8 mouse cellular contexts compared by ENCODE assay signal in genomic region chrX:73785666-73786065, GRCm38 (mm10). TPM values are rescaled to one million over a fixed set of nuclear protein-coding genes. Genes with fewer than 3 reads are reported as not detected.
DNase-seq lines count a peak whose midpoint lies in the region; ATAC-seq and TF ChIP-seq lines count a peak whose summit lies in the region.

No protein-coding gene starts in this region.

- no peak for TF ChIP-seq POLR2A in cortical plate, adult 2 months (IDR thresholded peaks at IDR 0.05; ENCODE audit: extremely low read depth, insufficient read depth, low read length)

- peak; percentile 51 for DNase-seq in heart, adult 11 months
- DNase-seq in heart, postnatal 4 days, result no peak
- DNase-seq in midbrain, embryonic 10.5 days (ENCODE audit: low spot score), result no peak
- DNase-seq in layer of hippocampus, adult 9-11 months, result no peak
- no peak for DNase-seq in layer of hippocampus, adult 11-12 months (ENCODE audit: low spot score)

- H3K9me3 ChIP-seq in hindbrain, embryonic 16.5 days (ENCODE audit: control insufficient read depth, low read length), result no peaks in the 10 kb centered on the region
- H3K9me3 ChIP-seq in midbrain, embryonic 10.5 days (replicated peaks), result no peaks in the 10 kb centered on the region

- H3K27me3 ChIP-seq in hindbrain, embryonic 16.5 days (replicated peaks; ENCODE audit: control insufficient read depth, insufficient read depth, low read length), result no peaks in the 10 kb centered on the region
- H3K27me3 ChIP-seq in midbrain, embryonic 10.5 days (ENCODE audit: low read depth, poor library complexity, severe bottlenecking), result peaks cover 18% of the 10 kb centered on the region

- peak overlapping the region; percentile 49; the same call in 1 of the 2 replicates for H3K27ac ChIP-seq in cortical plate, adult 2 months (ENCODE audit: insufficient read depth, low read length)
- no peak overlapping the region; the same call in 1 of the 2 replicates for H3K27ac ChIP-seq in hindbrain, embryonic 16.5 days (ENCODE audit: low read depth, low read length)
- peak overlapping the region; percentile 92 for H3K27ac ChIP-seq in midbrain, embryonic 10.5 days (replicated peaks)

- peaks cover 2% of the 10 kb centered on the region; the same call in 1 of the 2 replicates for H3K36me3 ChIP-seq in hindbrain, embryonic 16.5 days (ENCODE audit: control insufficient read depth, insufficient read depth, low read length)
- H3K36me3 ChIP-seq in midbrain, embryonic 10.5 days, result peaks cover 43% of the 10 kb centered on the region

- peak overlapping the region; percentile 64 for H3K9ac ChIP-seq in hindbrain, embryonic 16.5 days (ENCODE audit: low read depth, low read length)

- H3K4me3 ChIP-seq in cortical plate, adult 2 months (ENCODE audit: insufficient read depth, low read length), result peak overlapping the region; percentile 58
- H3K4me3 ChIP-seq in hindbrain, embryonic 16.5 days (ENCODE audit: low read length), result peak overlapping the region; percentile 58
- peak overlapping the region; percentile 67 for H3K4me3 ChIP-seq in midbrain, embryonic 10.5 days

- TF ChIP-seq CTCF in cortical plate, adult 2 months (IDR thresholded peaks at IDR 0.05; ENCODE audit: extremely low read depth, insufficient read depth, low read length), result no peak

- no peak for ATAC-seq in hindbrain, embryonic 16.5 days
- ATAC-seq in CD4-positive, CD25-positive, alpha-beta regulatory T cell, adult 4 months, result no peak

- peak overlapping the region; percentile 70 for H3K4me2 ChIP-seq in hindbrain, embryonic 16.5 days (ENCODE audit: low read length)

- peaks cover 1% of the 10 kb centered on the region; the same call in 1 of the 2 replicates for H3K4me1 ChIP-seq in cortical plate, adult 2 months (ENCODE audit: control insufficient read depth, insufficient read depth, low read length)
- H3K4me1 ChIP-seq in hindbrain, embryonic 16.5 days (ENCODE audit: control insufficient read depth, insufficient read depth, low read depth, low read length), result peaks cover 19% of the 10 kb centered on the region
- peaks cover 22% of the 10 kb centered on the region for H3K4me1 ChIP-seq in midbrain, embryonic 10.5 days

RNA-seq across cellular contexts. Expression of gene Idh3g, which starts 1.0 kb away (rescaled TPM):
- total RNA-seq in heart, postnatal 4 days (2021), result 100 to 1,000 TPM; 401 to 448 TPM
- 609 and 638 TPM in 2 replicates for polyA plus RNA-seq in cortical plate, adult 2 months (2012; rRNA removed)
- polyA plus RNA-seq in hindbrain, embryonic 16.5 days (2015; fragmentation: Nextera tagmentation; extraction: Ambion mirVana), result 275 and 285 TPM in 2 replicates
- polyA plus RNA-seq in midbrain, embryonic 10.5 days (2016; fragmentation: Nextera tagmentation; extraction: Ambion mirVana), result 185 and 192 TPM in 2 replicates
- 100 to 1,000 TPM; 146 to 173 TPM for polyA plus RNA-seq in CD4-positive, CD25-positive, alpha-beta regulatory T cell, adult 4 months (2017; shearing (Covaris generic))

RNA-seq across cellular contexts. Expression of gene Ssr4, which starts 1.2 kb away (rescaled TPM):
- 100 to 1,000 TPM; 107 to 109 TPM for total RNA-seq in heart, postnatal 4 days (2021)
- 148 and 151 TPM in 2 replicates for polyA plus RNA-seq in cortical plate, adult 2 months (2012; rRNA removed)
- 145 and 162 TPM in 2 replicates for polyA plus RNA-seq in hindbrain, embryonic 16.5 days (2015; fragmentation: Nextera tagmentation; extraction: Ambion mirVana)
- polyA plus RNA-seq in midbrain, embryonic 10.5 days (2016; fragmentation: Nextera tagmentation; extraction: Ambion mirVana), result 122 and 123 TPM in 2 replicates
- polyA plus RNA-seq in CD4-positive, CD25-positive, alpha-beta regulatory T cell, adult 4 months (2017; shearing (Covaris generic)), result 100 to 1,000 TPM; 214 to 239 TPM

RNA-seq across cellular contexts. Expression of gene Srpk3, which starts 11.5 kb away (rescaled TPM):
- total RNA-seq in heart, postnatal 4 days (2021), result 10 to 100 TPM; 49.2 to 50.9 TPM
- polyA plus RNA-seq in cortical plate, adult 2 months (2012; rRNA removed), result 21.1 and 23.5 TPM in 2 replicates
- polyA plus RNA-seq in hindbrain, embryonic 16.5 days (2015; fragmentation: Nextera tagmentation; extraction: Ambion mirVana), result 1.9 and 4.4 TPM in 2 replicates
- 1.5 and 1.6 TPM in 2 replicates for polyA plus RNA-seq in midbrain, embryonic 10.5 days (2016; fragmentation: Nextera tagmentation; extraction: Ambion mirVana)
- polyA plus RNA-seq in CD4-positive, CD25-positive, alpha-beta regulatory T cell, adult 4 months (2017; shearing (Covaris generic)), result 1 to 10 TPM in 1 of 2 experiments, under 1 TPM in 1; 0.12 to 3.4 TPM

RNA-seq across cellular contexts. Expression of gene Plxnb3, which starts 28.8 kb away (rescaled TPM):
- under 1 TPM; 0.54 to 0.67 TPM for total RNA-seq in heart, postnatal 4 days (2021)
- 17.3 and 20.3 TPM in 2 replicates for polyA plus RNA-seq in cortical plate, adult 2 months (2012; rRNA removed)
- polyA plus RNA-seq in hindbrain, embryonic 16.5 days (2015; fragmentation: Nextera tagmentation; extraction: Ambion mirVana), result 0.90 and 1.2 TPM in 2 replicates
- polyA plus RNA-seq in midbrain, embryonic 10.5 days (2016; fragmentation: Nextera tagmentation; extraction: Ambion mirVana), result 0.04 and 0.12 TPM in 2 replicates
- polyA plus RNA-seq in CD4-positive, CD25-positive, alpha-beta regulatory T cell, adult 4 months (2017; shearing (Covaris generic)), result not detected

RNA-seq across cellular contexts. Expression of gene Pdzd4, which starts 39.1 kb away (rescaled TPM):
- total RNA-seq in heart, postnatal 4 days (2021), result 1 to 10 TPM; 3.2 to 3.4 TPM
- polyA plus RNA-seq in cortical plate, adult 2 months (2012; rRNA removed), result 86.2 and 93.6 TPM in 2 replicates
- 3.1 and 4.0 TPM in 2 replicates for polyA plus RNA-seq in hindbrain, embryonic 16.5 days (2015; fragmentation: Nextera tagmentation; extraction: Ambion mirVana)
- 0.80 and 0.81 TPM in 2 replicates for polyA plus RNA-seq in midbrain, embryonic 10.5 days (2016; fragmentation: Nextera tagmentation; extraction: Ambion mirVana)
- polyA plus RNA-seq in CD4-positive, CD25-positive, alpha-beta regulatory T cell, adult 4 months (2017; shearing (Covaris generic)), result under 1 TPM; 0.08 to 0.16 TPM
